Mouse (Mus musculus) gastrocnemius, postnatal 10 days (tissue): ENCODE data around the gene Mpp2. TPM values are rescaled to one million over a fixed set of nuclear protein-coding genes. Genes with fewer than 3 reads are reported as not detected.
A peak's percentile ranks its signal among the peaks of the same experiment; 100 is the strongest.

Experiments used
- DNase-seq: peaks from one replicate; pipeline ENCODE4 v3.0.0; 2021; ENCODE audit warnings: mixed read lengths
- total RNA-seq, 2 experiments: library from RNA; stranded (reverse); gene quantifications; 2 replicates each; pipeline ENCODE4 v1.2.3; 2021

Gene Mpp2
- total RNA-seq, 2 experiments from 2014 or later = 1.1 to 1.5 TPM

DNA sequence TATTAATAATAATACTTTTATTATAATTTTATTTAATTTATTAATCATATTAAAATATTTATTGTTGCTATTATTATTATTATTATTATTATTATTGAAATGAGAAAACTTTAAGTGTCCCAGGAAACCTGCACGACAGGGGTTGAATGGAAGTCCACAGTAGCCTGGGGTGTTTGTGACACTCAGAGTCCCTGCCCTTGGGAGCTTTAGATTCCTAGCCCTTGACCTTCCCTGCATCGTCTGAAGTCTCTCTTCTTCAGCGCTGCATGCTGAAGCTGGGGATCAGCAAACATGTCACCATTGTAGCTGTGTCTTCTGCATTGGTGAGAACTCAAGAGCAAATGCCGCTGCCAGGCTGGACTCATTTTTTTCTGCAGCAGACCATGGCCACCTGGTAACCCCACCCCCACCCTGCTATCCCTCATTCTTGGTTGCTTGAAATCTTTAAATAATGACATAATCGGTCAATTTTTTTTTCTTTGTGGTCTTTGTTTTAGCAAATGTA, 52.8 kb downstream of the Mpp2 start:
- DNase-seq = no peak

DNA sequence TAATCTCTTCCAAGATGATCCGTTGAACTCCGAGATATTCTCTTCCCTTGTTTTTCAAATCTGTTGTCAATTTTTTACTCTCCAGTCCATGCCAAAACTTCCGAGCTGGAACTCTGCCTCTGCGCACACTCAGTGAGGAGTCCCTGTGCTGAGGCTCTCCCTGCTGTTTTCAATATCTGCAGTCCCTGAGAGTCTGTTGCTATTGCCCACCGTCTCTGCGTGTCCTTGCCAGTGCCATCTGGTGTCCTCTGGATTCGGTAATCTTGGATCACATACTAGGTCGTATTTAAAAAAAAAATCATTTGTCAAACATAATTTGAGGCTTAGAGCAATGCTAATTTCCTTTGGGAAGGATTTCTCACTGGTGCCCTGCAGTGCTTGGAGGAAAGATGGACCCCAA, 53.4 kb downstream of the Mpp2 start:
- DNase-seq = no peak

DNA sequence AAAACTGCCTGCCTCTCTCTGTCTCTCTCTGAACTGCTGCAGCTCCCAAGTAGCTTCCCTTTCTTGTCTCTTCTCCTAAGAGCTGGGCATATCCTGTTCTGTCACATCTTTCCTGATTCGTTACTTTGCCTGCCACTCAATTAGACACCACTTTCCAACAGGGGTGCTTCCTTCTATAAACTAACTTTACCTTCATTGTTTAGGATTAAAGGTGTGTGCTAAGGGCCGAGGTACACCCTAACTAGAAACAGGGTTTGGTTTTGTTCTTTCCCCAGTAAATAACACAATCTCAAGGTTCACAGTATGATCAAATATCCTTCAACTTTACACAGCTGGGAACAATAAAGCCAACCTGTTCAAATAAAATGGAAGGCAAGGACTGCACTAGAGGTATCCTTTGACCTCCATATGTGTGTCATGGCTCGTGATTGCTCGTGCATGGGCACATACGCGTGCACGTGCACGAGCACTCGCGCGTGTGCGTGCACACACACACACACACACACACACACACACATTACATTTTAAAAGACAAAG, 55.2 kb downstream of the Mpp2 start:
- no peak for DNase-seq

DNA sequence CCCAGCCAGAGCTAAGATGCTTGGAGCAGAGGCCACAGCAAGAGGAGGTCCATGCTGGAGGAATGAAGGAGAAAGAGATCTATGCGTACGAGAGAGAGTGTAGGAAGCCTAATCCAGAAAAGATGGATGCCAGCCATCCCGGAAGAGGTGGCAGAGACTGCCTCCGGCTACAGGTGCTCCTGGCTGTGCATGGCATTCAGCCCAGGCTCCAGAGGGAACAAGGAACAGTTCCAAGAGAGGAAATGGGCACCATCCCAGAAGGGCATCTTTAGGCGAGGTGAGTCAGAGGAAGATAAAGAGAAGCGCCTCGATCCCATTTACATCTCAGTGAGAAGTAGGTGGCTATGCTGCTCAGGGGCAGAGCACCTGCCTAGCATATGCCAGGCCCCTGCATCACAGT, 57.2 kb downstream of the Mpp2 start:
- no peak for DNase-seq

DNA sequence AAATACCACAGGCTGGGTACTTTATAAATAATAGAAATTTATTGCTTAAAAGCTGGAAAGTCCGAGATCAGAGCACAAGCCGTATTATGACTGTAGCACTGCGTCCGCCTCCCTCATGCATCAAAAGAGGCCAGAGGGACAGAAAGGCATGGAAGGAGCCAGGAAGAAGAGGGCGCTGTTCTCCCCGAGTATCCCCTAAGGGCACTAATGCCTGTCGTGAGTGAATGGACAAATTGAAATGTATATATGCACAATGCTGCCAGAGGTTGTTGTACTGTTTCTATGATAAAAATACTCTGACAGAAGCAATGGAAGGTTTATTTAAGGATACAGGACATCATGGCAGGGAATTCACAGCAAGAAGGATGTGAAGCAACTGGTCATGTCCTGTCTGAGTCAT, 58.3 kb downstream of the Mpp2 start:
- no peak for DNase-seq

GRCm38 (mm10) chr11:102029304-102029703, 59.0 kb downstream of the Mpp2 start:
- no peak for DNase-seq

DNA sequence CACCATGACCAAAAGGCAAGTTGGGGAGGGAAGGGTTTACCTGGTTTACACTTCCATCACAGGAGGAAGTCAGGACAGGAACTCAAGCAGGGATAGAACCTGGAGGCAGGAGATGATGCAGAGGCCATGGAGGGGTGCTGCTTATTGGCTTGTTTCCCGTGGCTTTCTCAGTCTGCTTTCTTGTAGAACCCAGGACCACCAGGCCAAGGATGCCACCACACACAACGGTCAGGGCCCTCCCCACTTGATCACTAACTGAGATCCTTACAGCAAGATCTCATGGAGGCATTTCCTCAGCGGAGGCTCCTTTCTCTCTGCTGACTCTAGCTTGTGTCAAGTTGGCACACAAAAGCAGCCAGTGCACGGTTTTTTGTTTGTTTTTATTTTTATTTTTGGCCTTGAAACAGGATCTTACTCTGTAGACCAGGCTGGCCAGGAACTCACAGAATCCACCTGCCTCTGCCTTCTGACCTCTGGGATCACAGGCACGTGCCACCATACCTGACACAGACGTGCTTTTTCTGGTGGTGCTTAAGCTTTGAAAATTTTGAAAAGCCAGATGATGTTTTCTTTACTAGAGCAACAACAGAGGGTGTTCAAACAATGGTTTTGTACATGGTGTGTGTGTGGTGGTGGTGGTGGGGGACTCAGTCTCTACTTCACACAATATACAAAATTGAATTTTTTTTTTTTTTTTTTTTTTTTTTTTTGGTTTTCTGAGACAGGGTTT, 60.1 kb downstream of the Mpp2 start, which contains the start of gene Mpp3:
Gene Mpp3 (minus strand): TSS at position 375 of the 730 bp plus-strand sequence.
- DNase-seq = no peak

GRCm38 (mm10) chr11:102027361-102028017, 60.8 kb downstream of the Mpp2 start:
- no peak for DNase-seq

- peak; percentile 77 for DNase-seq
Measured at GRCm38 (mm10) chr11:102026694-102027360, 61.5 kb downstream of the Mpp2 start.

DNA sequence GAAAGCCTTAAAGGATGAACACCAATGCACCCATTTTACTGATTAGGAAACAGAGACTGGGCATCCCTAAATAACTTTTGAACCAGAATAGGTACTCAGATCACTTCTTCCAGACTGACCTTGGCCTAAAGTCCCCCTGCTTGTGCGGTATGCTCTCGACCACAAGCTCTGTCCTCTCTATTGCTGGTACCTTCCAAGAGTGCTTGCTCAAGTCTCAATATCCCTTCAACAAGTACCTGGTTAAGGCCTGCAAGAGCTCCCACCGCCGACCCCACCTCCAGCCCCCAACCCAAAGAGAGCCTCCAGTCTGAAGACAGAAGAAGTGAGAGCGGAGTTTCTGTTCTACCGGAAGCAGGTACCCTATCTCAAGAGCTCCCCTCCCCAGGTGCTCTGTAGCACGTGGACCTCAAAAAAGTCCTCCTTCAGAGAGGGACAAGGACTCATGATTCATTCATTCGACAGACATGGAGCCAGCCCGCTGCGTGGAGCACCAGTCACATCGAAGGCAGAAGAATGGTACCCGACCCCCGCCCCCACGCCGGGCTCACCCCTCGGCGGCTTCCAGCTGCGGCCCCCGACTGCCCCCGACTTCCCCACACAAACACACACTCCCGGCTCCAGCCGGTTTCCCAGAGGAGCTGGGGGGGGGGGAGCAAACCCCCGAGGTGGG, 62.2 kb downstream of the Mpp2 start:
- DNase-seq = no peak

DNA sequence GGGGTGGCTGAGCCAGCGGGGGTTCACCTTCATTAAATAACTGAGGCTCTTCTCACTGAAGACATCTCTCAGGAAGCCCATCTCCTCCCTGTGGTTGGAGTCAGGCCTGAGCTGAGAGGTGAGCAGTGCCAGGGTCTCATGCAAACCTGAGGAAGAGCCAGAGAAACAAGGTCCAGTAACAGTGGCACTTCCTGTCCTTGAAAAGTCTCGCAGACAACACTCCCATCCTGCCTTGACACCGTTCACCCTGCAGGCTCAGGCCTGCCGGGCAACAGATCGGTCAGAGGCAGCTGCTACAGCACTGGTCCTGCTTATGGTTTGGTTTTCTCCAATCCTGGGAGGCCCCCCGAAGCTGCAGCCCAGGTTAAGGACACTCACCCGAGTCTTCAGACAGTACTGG, 63.0 kb downstream of the Mpp2 start:
- no peak for DNase-seq

DNA sequence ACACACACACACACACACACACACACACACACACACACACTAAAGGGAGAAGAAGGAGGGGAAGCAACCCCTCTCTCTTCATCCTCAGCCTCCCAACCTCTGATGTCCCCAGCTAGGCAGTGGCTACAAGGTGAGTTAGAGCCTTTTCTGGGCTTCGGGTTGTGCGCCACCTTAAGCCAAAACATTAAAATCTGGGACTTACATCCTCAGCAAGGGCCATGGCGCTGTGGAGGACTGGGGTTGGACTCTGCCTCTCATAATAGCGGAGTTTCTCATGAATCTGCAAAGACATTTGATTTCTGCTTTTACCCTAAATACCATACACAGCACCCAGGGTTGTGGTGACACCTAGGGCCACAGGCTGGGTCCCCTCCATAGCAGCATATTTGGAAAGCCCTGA, 63.4 kb downstream of the Mpp2 start:
- no peak for DNase-seq

GRCm38 (mm10) chr11:102024084-102024758, 64.1 kb downstream of the Mpp2 start:
- no peak for DNase-seq

DNA sequence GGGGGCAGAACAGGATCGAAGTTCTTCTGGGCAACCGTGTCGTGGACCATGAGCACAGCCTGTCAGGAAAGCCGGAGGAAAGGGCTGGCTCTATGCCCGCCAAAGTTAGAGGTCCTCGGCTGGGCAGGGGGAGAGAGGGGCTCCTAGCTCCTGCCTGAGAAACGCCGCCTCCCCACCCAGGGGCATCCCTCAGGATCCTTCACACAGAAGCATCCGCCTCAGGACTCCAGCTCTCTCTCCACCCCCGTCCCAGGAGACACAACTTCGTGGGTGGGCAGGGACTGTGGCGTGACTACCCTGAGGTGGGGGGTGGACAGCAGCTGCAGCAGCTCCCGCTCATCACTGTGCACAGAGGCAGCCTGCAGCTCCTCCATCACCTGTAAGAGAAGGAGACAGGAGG, 64.9 kb downstream of the Mpp2 start:
- DNase-seq = no peak

- no peak for DNase-seq
Measured at GRCm38 (mm10) chr11:102021196-102021595, 67.1 kb downstream of the Mpp2 start.

DNA sequence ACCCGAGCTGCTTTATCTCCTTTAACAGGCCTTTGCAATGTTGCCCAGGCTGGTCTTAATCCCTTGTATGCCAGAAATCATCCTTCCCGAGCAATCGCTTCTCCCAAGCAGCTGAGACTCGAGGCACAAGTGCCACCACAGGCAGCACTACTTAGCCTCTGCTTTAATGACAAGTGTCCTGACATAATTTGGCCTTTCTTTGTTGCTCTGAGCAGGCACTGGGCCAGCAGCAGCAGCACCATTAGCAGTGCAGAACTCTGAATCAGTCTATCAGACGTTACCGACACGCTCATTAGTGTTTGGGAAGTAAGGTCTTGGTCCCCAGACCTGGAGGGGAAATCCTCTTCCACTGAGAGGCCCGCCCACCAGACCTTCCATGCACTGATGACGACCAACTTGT, 68.6 kb downstream of the Mpp2 start:
- no peak for DNase-seq

- no peak for DNase-seq
Measured at GRCm38 (mm10) chr11:102016136-102016535, 72.2 kb downstream of the Mpp2 start.

GRCm38 (mm10) chr11:102015472-102015871, 72.8 kb downstream of the Mpp2 start:
- DNase-seq = no peak

- no peak for DNase-seq
Measured at GRCm38 (mm10) chr11:102013201-102013600, 75.1 kb downstream of the Mpp2 start.

GRCm38 (mm10) chr11:102011510-102011909, 76.8 kb downstream of the Mpp2 start:
- DNase-seq = no peak

DNA sequence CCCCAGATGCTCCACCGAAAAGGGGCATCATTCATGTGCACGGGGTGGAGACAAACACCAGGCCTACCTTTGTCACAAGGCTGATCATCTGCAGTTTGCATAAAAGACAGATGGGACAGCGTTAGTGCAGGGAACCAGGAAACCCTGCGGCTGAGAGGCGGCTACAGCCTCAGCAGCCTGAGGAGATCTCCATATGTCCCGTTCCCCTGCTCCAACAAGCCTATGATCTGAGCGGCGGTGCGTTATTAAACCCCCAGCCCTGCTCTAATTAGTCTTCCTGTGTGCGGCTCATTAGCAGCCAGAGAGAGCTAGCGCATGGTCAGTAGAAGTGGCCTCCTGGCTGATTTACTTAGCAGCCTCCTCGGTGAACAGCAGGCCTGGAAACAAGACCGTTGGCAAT, 78.2 kb downstream of the Mpp2 start:
- no peak for DNase-seq
